Mouse (Mus musculus): ENCODE data around the gene H2afb2. TPM values are rescaled to one million over a fixed set of nuclear protein-coding genes. Genes with fewer than 3 reads are reported as not detected.

The H2afb2 gene
- total RNA-seq (2012; rRNA removed) (not detected in 2 replicates), polyA plus RNA-seq (2012; ENCODE audit: insufficient read depth in 1 of 2, insufficient read length in 2 of 2, low read depth in 1 of 2, low replicate concordance in 2 of 2, missing spikeins in 1 of 2) (not detected)

GRCm38 (mm10) chrX:116680878-116681277 lies at the start of gene H2afb2:
Gene H2afb2 (plus strand): TSS chrX:116681178.
- Histone ChIP-seq H3K9ac (ENCODE audit: control insufficient read depth, low read depth, low read length, poor library complexity, severe bottlenecking) (no peak within 1 kb of the TSS), H3K4me3 (ENCODE audit: control insufficient read depth in 1 of 2, insufficient read depth in 1 of 2, low read depth in 2 of 2, low read length in 2 of 2) (no peak within 1 kb of the TSS), H3K27ac (ENCODE audit: control insufficient read depth, low read depth, low read length) (no peak within 1 kb of the TSS), H3K79me2 (ENCODE audit: control insufficient read depth, insufficient read depth, low read length, poor library complexity) (no peaks in the 10 kb centered on the region), H3K27me3 (ENCODE audit: control insufficient read depth in 1 of 2, insufficient read depth in 2 of 2, low read length in 2 of 2) (no peaks in the 10 kb centered on the region), H3K4me1 (ENCODE audit: control insufficient read depth in 1 of 2, insufficient read depth in 2 of 2, low read length in 2 of 2) (no peaks in the 10 kb centered on the region), H3K36me3 (ENCODE audit: control insufficient read depth in 1 of 2, insufficient read depth in 2 of 2, low read length in 2 of 2) (no peaks in the 10 kb centered on the region), H3K9me3 (replicated peaks; ENCODE audit: insufficient read depth, low read length) (no peaks in the 10 kb centered on the region)
- TF ChIP-seq TCF12 (IDR thresholded peaks at IDR 0.05; ENCODE audit: low read depth, low read length) (no peak), POLR2A (IDR thresholded peaks at IDR 0.05; ENCODE audit: control insufficient read depth in 1 of 2, insufficient read depth in 1 of 2, low read depth in 1 of 2, low read length in 2 of 2, poor library complexity in 1 of 2) (no peak), GATA1 (IDR thresholded peaks at IDR 0.05; ENCODE audit: low read depth, low read length) (no peak), RAD21 (IDR thresholded peaks at IDR 0.05; ENCODE audit: low read depth, low read length) (no peak)
- no peak for DNase-seq (ENCODE audit: low read depth, low spot score)

Other genes with a start within 250 kb of the H2afb2 start
- not detected in 2 replicates for gene Cpxcr1, start 232.2 kb upstream of the H2afb2 start, total RNA-seq (2012; rRNA removed)
- gene Cpxcr1, start 232.2 kb upstream of the H2afb2 start, polyA plus RNA-seq (2012; ENCODE audit: insufficient read depth in 1 of 2, insufficient read length in 2 of 2, low read depth in 1 of 2, low replicate concordance in 2 of 2, missing spikeins in 1 of 2) = not detected

Data from MEL (cell line).